Mouse (Mus musculus) embryonic facial prominence, embryonic 14.5 days (tissue): ENCODE measurements at regions not wholly inside any gene's neighbourhood (a gene's known extent, or its start where the extent isn't known, plus 50 kb on each side); places are given as distances from the start of the nearest gene placed in this dataset.

ENCODE experiments used
- ATAC-seq: fragments of 200-750 bp; cut with Nextera tagmentation; 2 replicates; pipeline ENCODE4 v1.8.0; 2017; ENCODE audit warnings: low read depth, moderate number of reproducible peaks, moderate TSS enrichment
- DNase-seq: peaks from one replicate; pipeline ENCODE4 v3.0.0-alpha.2; 2015; ENCODE audit warnings: low spot score
- H3K27ac ChIP-seq: fragments of 300-500 bp; sonication (generic); replicated peaks from 2 replicates; pipeline ENCODE4 v1.5.1; 2014; ENCODE audit warnings: low read depth, mild to moderate bottlenecking, low read length, moderate library complexity
- H3K27me3 ChIP-seq: fragments of 300-500 bp; sonication (generic); replicated peaks from 2 replicates; pipeline ENCODE4 v1.6.1; 2014; ENCODE audit warnings: low read length; ENCODE audit not compliant: control insufficient read depth, insufficient read depth
- H3K36me3 ChIP-seq: fragments of 300-500 bp; sonication (generic); 2 replicates; pipeline ENCODE4 v1.6.1; 2014; ENCODE audit warnings: low read length, mixed read lengths; ENCODE audit not compliant: control insufficient read depth, insufficient read depth
- H3K4me1 ChIP-seq: fragments of 300-500 bp; sonication (generic); 2 replicates; pipeline ENCODE4 v1.6.1; 2014; ENCODE audit warnings: antibody characterized with exemption, low read length; ENCODE audit not compliant: control insufficient read depth, insufficient read depth
- H3K4me2 ChIP-seq: fragments of 300-500 bp; sonication (generic); 2 replicates; pipeline ENCODE4 v1.6.1; 2014; ENCODE audit warnings: low read depth, mild to moderate bottlenecking, low read length, moderate library complexity, mixed read lengths
- H3K4me3 ChIP-seq: fragments of 300-500 bp; sonication (generic); 2 replicates; pipeline ENCODE4 v1.5.1; 2014; ENCODE audit warnings: low read depth, mild to moderate bottlenecking, low read length
- H3K9ac ChIP-seq: fragments of 300-500 bp; sonication (generic); 2 replicates; pipeline ENCODE4 v1.6.1; 2014; ENCODE audit warnings: low read depth, mild to moderate bottlenecking, low read length, moderate library complexity, mixed read lengths
- H3K9me3 ChIP-seq: fragments of 300-500 bp; sonication (generic); 2 replicates; pipeline ENCODE4 v1.6.1; 2016; ENCODE audit warnings: low read length; ENCODE audit not compliant: control insufficient read depth
- WGBS: fragments of 180-500 bp; shearing (Covaris S2); extraction: QIAGEN DNeasy Blood & Tissue Kit; methylation state at CpG from one replicate; pipeline ENCODE4 v1.1.7; 2014; 5-methylcytosine and 5-hydroxymethylcytosine counted together

DNA sequence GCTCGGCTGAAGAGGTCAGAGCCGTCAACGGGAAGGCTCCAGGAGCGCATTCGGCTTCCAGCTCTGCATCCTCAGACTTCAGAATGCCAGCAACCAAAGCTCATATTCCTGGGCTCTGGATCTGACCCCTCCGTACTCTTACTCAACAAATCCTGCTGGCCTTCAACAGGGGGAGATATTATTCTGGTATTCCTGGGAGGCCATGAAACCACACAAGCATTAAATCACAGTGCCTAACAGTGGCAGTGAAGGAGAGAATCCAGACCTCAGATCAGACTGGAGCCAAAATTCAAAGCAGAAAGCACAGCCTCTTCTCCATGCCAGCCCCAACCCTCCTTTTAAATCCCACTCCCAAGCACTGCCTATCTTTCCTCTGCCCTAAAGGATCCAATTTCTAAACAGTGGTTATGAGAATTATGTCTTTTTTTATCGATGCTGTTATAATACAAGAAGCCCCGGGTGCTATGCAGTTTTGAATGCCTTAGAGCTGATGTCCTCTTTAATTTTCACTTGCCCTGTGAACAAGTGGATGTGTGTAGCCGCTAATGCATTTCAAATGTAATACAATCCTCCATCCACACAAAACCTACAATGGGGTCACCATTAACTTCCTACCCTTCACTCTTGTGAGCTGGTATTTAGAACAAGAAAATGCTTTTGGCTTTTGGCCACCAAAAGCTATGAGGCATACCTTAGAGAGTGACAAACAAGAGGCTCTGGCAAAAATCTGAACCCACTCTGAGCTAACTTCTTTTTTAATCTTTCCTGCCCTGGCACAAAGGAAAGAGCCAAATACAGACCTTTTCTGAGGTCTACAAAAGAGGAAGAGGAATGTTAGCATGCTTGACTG is 333.1 kb upstream of the Epha4 start:
- no peaks in the 10 kb centered on the region for H3K27me3 ChIP-seq
- DNase-seq: peak; percentile 64
- ATAC-seq: peak; percentile 60; the same call in 1 of the 2 replicates
- no peak overlapping the region for H3K4me2 ChIP-seq
- H3K4me1 ChIP-seq: no peaks in the 10 kb centered on the region
- no peaks in the 10 kb centered on the region for H3K36me3 ChIP-seq
- H3K9me3 ChIP-seq: no peaks in the 10 kb centered on the region
- WGBS: 53% methylated on average over 9 of the region's 9 CpGs
- no peak overlapping the region; the same call in 1 of the 2 replicates for H3K27ac ChIP-seq
- no peak overlapping the region for H3K4me3 ChIP-seq
- H3K9ac ChIP-seq: no peak overlapping the region

DNA sequence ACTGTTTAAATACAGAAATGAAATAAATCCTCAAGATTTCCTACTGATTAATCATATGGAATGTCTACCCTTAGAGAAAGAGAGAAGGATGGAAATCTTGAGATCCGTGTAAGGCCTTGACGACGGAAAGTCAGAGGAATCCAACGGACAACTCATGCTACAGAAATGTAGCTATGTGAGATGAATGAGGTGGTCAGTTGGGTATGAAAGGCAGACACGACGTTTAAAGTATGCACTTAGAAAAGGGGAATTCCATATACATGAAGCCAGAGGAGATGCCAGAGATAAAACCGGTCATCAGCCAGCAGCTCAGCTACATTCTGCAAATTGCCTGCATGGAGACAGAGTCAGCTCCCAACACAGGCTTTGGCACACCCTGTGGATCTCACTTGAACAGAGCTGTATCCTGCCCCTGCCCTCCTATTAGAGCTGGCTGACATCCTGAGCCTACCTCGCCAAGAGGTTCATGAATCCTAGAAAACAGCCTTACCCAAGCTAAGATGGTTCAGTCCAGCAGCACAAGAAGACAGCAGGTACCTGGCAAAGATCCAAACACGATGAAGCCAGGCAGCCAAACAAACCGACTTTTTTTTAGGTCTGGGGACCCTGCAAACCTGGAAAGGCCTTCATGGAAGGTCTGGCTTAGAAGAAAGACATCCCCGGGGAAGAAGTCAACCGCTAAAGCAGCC is 331.3 kb upstream of the Epha4 start:
- Histone ChIP-seq H3K36me3 (no peaks in the 10 kb centered on the region), H3K4me2 (no peak overlapping the region), H3K27me3 (no peaks in the 10 kb centered on the region), H3K9me3 (no peaks in the 10 kb centered on the region), H3K4me3 (no peak overlapping the region), H3K4me1 (no peaks in the 10 kb centered on the region), H3K9ac (no peak overlapping the region), H3K27ac (no peak overlapping the region)
- WGBS: 82% methylated on average over 12 of the region's 12 CpGs
- DNase-seq: peak; percentile 3
- no peak for ATAC-seq

DNA sequence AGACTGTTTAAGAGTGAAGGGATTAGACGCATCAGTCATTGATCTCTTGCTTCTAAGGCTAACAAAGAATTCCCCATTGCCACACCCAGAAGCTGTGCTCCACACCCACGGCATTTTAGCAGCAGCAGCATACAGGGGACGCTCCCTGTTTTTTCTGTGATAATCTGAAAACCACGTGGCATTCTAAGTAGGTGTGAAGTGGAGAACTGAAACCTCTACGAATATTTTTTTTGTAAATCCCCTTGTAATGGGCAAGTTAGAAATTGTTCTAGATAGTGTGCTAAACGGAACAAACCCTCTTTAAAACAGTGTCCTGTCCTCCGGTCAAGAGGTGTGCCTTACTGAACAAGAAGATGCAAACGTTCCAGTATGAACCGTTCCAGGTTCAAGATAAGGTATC is 325.8 kb upstream of the Epha4 start:
- Histone ChIP-seq H3K4me2 (no peak overlapping the region), H3K9me3 (no peaks in the 10 kb centered on the region), H3K27me3 (no peaks in the 10 kb centered on the region), H3K4me3 (no peak overlapping the region), H3K36me3 (no peaks in the 10 kb centered on the region), H3K4me1 (no peaks in the 10 kb centered on the region), H3K27ac (no peak overlapping the region), H3K9ac (no peak overlapping the region)
- ATAC-seq: no peak
- WGBS: 76% methylated on average over 9 of the region's 9 CpGs
- DNase-seq: no peak

DNA sequence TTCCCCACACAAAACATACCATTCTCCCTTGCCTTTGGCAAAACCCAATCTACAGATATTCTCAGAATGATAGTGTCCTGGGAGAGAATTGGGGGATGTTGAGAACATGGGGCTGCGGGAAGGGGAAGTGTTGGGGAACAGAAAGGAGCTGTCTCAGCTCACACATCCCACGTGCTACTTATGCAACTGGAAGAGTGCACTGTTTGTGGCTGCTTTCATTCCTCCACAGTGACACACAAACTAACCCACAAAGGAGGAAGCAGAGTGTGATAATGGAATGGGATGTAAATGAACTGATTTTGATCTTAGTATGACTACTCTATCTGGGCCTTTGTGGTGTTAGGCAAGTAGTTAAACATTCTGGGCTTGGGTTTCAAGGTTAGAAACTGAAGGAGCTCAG is 317.3 kb upstream of the Epha4 start:
- no peak for ATAC-seq
- 61% methylated on average over 2 of the region's 2 CpGs for WGBS

DNA sequence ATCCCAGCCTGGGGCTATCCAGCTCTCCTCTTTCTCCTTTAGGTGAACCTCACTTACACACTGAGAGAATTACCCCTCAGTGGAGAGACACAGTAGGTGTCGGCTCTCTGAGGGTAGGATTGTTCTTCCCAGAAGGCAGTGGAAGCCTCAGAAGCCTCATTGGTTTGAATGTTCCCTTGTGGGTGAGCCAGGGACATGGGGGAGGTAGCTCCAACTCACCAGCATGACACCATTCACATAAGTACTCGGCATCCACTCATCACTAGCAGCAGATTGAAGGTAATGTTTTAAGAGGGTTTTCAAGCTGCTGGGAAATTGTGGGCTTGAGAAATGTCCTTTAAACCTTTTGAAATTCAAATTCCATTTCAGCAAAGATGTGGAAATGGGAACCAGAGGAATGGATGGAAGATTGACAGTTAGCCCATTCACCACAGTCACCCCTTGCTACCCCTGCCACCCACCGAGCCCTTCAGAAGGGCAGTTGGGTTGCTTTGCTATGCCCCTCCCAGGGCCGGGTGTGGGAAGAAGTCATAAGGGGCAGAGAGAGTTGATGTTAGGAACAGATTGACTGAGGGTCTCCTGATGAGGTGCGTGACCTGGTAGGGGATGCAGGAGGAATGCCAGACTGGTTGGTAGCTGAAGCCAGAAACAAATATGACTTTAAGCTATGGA is 310.0 kb upstream of the Epha4 start:
- 0 out of 2 replicates have a peak, but pooled peaks cover 6% of the 10 kb centered on the region for H3K4me1 ChIP-seq
- WGBS: 54% methylated on average over 5 of the region's 5 CpGs
- no peaks in the 10 kb centered on the region for H3K27me3 ChIP-seq
- DNase-seq (no peak), ATAC-seq (no peak)
- no peaks in the 10 kb centered on the region for H3K9me3 ChIP-seq
- H3K4me3 ChIP-seq: no peak overlapping the region
- H3K9ac ChIP-seq: no peak overlapping the region
- H3K4me2 ChIP-seq: no peak overlapping the region
- no peaks in the 10 kb centered on the region for H3K36me3 ChIP-seq
- no peak overlapping the region for H3K27ac ChIP-seq

More for the DNA sequence above, 317.3 kb upstream of the Epha4 start:
- Histone ChIP-seq H3K9me3 (no peaks in the 10 kb centered on the region), H3K4me3 (no peak overlapping the region), H3K4me2 (no peak overlapping the region), H3K4me1 (no peaks in the 10 kb centered on the region), H3K9ac (no peak overlapping the region), H3K27me3 (no peaks in the 10 kb centered on the region), H3K36me3 (no peaks in the 10 kb centered on the region), H3K27ac (no peak overlapping the region)
- no peak for DNase-seq

DNA sequence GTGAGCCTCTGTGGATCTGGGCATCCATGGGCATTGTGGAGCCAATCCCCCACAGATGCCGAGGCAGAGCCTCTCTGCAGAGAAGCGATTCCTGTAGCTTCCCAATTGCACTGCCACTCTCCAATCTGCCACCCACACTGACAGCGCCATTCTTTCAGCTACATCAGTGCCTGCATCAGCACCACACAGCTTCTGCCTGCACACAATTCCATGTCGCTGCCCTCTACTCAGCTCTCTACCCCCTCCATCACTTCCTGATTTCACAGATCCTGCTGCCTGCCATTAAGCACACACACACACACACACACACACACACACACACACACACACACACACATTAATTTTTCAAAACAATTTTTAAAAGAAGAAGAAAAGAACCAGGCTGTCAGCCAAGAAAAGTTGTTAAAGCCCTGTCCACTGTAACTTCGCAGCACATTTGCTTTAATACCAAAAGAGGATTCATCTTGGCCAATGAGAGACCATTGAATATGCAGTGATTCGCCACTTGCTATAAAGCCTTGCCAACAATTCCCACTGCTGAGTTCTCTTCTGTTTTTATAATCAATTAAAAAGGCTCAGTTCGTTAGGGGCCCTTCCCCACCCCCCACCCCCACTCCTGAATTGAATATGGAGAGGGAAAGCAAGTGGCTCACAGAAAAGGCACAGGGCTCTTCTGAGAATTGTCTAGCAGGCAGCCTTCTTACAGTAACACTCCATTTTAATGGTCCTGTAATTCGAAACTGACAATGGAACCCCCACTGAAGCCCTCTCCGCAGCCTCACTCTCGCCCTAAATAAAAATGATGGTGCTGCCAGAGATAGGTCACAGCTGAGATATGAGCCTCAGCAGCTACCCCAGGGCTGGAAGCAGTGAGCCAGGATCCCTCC is 309.2 kb upstream of the Epha4 start:
- DNase-seq: no peak
- H3K27ac ChIP-seq: no peak overlapping the region
- 33% methylated on average over 10 of the region's 10 CpGs for WGBS
- H3K36me3 ChIP-seq: no peaks in the 10 kb centered on the region
- no peak overlapping the region for H3K4me3 ChIP-seq
- H3K9me3 ChIP-seq: no peaks in the 10 kb centered on the region
- H3K9ac ChIP-seq: no peak overlapping the region
- ATAC-seq: no peak
- H3K4me2 ChIP-seq: no peak overlapping the region
- H3K27me3 ChIP-seq: no peaks in the 10 kb centered on the region
- H3K4me1 ChIP-seq: 0 out of 2 replicates have a peak, but pooled peaks cover 6% of the 10 kb centered on the region

DNA sequence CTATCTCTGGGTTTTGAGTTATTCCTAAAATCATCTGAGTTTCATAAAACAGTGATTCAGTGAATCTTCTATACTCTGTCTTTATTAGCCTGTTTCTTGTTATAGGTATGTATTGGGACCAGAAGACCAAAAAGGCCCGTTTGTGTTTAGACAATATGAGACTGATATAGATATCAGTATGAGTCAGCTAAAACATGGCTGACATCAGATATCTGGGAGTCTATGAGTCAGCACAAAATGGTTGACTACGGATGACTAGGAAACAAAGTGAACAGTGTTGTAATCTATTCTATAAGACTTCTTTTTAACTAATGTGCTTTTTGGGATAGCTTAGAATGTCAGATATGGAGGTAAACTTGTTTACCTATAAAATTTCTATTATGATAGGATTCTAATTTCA is 305.2 kb upstream of the Epha4 start:
- Histone ChIP-seq H3K9me3 (no peaks in the 10 kb centered on the region), H3K9ac (no peak overlapping the region), H3K4me2 (no peak overlapping the region), H3K27ac (no peak overlapping the region), H3K27me3 (no peaks in the 10 kb centered on the region), H3K4me1 (0 out of 2 replicates have a peak, but pooled peaks cover 6% of the 10 kb centered on the region), H3K4me3 (no peak overlapping the region), H3K36me3 (no peaks in the 10 kb centered on the region)
- ATAC-seq (no peak), DNase-seq (no peak)
- 77% methylated on average over 2 of the region's 2 CpGs for WGBS

DNA sequence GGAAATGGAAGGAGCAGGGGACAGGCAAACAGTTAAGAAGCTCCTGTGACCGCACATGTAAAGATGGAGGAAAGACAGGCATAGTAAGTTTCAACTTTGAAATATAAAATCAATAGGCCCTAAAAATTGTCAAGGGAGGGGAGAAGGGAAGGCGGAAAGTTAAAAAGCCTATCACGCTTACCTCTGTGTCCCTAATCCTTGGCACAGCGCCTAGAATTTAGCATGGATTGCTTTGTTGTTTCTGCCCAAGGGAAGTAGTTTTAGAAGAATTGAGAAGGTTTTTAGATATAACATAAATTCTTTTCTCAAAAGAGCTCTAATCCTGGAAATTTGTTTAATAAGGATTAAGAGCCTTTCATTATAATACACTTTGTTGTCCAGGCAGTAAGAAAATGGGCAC is 300.6 kb upstream of the Epha4 start:
- 67% methylated on average over 4 of the region's 4 CpGs for WGBS
- Histone ChIP-seq H3K4me2 (no peak overlapping the region), H3K27me3 (no peaks in the 10 kb centered on the region), H3K4me3 (no peak overlapping the region), H3K4me1 (no peaks in the 10 kb centered on the region), H3K27ac (no peak overlapping the region), H3K9ac (no peak overlapping the region), H3K9me3 (no peaks in the 10 kb centered on the region), H3K36me3 (no peaks in the 10 kb centered on the region)
- ATAC-seq (no peak), DNase-seq (peak; percentile 61)
